Mouse (Mus musculus) CH12.LX (cell line): Measurements from ENCODE around the gene Uqcr11. TPM values are rescaled to one million over a fixed set of nuclear protein-coding genes. Genes with fewer than 3 reads are reported as not detected.
A peak's percentile ranks its signal among the peaks of the same experiment; 100 is the strongest.

ENCODE experiments used
- DNase-seq: peaks from one replicate; pipeline ENCODE4 v3.0.0-alpha.2; 2013; ENCODE audit errors: extremely low read depth
- H3K27ac ChIP-seq: 2 replicates; pipeline ENCODE4 v1.5.1; 2012; ENCODE audit warnings: low read depth, mild to moderate bottlenecking, control low read depth, moderate library complexity; ENCODE audit not compliant: insufficient read depth
- H3K27me3 ChIP-seq: replicated peaks from 2 replicates; pipeline ENCODE3; 2012; ENCODE audit warnings: inconsistent platforms
- H3K36me3 ChIP-seq, 2 experiments: replicated peaks in 1 of 2; 2 replicates each; pipeline versions ENCODE3 to v1.6.1; 2012; ENCODE audit warnings: inconsistent platforms in 1 of 2, low read length in 1 of 2, mild to moderate bottlenecking in 1 of 2, mixed read lengths in 1 of 2, moderate library complexity in 1 of 2; ENCODE audit not compliant: control insufficient read depth in 1 of 2, insufficient read depth in 1 of 2
- H3K4me1 ChIP-seq, 2 experiments: 2 replicates each; pipeline ENCODE4 v1.6.1; 2012; ENCODE audit warnings: inconsistent platforms in 1 of 2, moderate library complexity in 1 of 2; ENCODE audit not compliant: insufficient read depth in 2 of 2, control insufficient read depth in 1 of 2
- H3K4me2 ChIP-seq: 2 replicates; pipeline ENCODE4 v1.6.1; 2012; ENCODE audit warnings: low read depth, mild to moderate bottlenecking, control low read depth; ENCODE audit not compliant: poor library complexity, insufficient read depth, severe bottlenecking
- H3K4me3 ChIP-seq, 3 experiments: fragments of 150-350 bp in 1 of 3; sonication (generic) in 1 of 3; replicated peaks in 1 of 3; 2 replicates each; pipeline versions ENCODE3 to v1.5.1; 2011 to 2012; ENCODE audit warnings: low read depth in 2 of 3, low read length in 2 of 3, mild to moderate bottlenecking in 2 of 3, moderate library complexity in 2 of 3, control low read depth in 1 of 3, improper control_type of control experiment in 1 of 3, inconsistent platforms in 1 of 3, mixed read lengths in 1 of 3; ENCODE audit not compliant: poor library complexity in 1 of 3
- H3K79me2 ChIP-seq: replicated peaks from 2 replicates; pipeline ENCODE4 v1.6.1; 2012; ENCODE audit warnings: mild to moderate bottlenecking, moderate library complexity; ENCODE audit not compliant: control insufficient read depth, poor library complexity, insufficient read depth, severe bottlenecking; ENCODE audit errors: extremely low read depth
- H3K9ac ChIP-seq: 2 replicates; pipeline ENCODE4 v1.6.1; 2012; ENCODE audit warnings: low read depth, mild to moderate bottlenecking, control low read depth, moderate library complexity; ENCODE audit not compliant: insufficient read depth
- H3K9me3 ChIP-seq: replicated peaks from 2 replicates; pipeline ENCODE3; 2012; ENCODE audit warnings: low read length, inconsistent platforms, mixed read lengths
- BHLHE40 ChIP-seq: IDR thresholded peaks from 2 replicates; pipeline ENCODE4 v1.6.1; 2011; ENCODE audit warnings: mild to moderate bottlenecking, low read depth, low read length, improper control_type of control experiment
- CHD1 ChIP-seq: IDR thresholded peaks from 2 replicates; pipeline ENCODE4 v1.6.1; 2012; ENCODE audit warnings: low read depth, low read length, improper control_type of control experiment, inconsistent platforms
- CHD2 ChIP-seq: IDR thresholded peaks from 2 replicates; pipeline ENCODE4 v1.6.1; 2011; ENCODE audit warnings: low read length, improper control_type of control experiment
- CTCF ChIP-seq, 2 experiments: IDR thresholded peaks in 1 of 2; conservative IDR thresholded peaks in 1 of 2; 2 replicates each; pipeline ENCODE4 v1.5.1; 2011 to 2012; ENCODE audit warnings: low read depth in 2 of 2, low read length in 2 of 2, improper control_type of control experiment in 1 of 2, inconsistent platforms in 1 of 2, mild to moderate bottlenecking in 1 of 2, moderate library complexity in 1 of 2
- E2F4 ChIP-seq: IDR thresholded peaks from 2 replicates; pipeline ENCODE4 v1.6.1; 2011; ENCODE audit warnings: low read depth, low read length, improper control_type of control experiment; ENCODE audit not compliant: insufficient replicate concordance
- ELF1 ChIP-seq: IDR thresholded peaks from 2 replicates; pipeline ENCODE4 v1.6.1; 2014; ENCODE audit warnings: low read depth, mild to moderate bottlenecking, inconsistent platforms, low read length, improper control_type of control experiment
- EP300 ChIP-seq: IDR thresholded peaks from 2 replicates; pipeline ENCODE4 v1.6.1; 2011; ENCODE audit warnings: low read length, improper control_type of control experiment
- ETS1 ChIP-seq: conservative IDR thresholded peaks from 2 replicates; pipeline ENCODE4 v1.6.1; 2012; ENCODE audit warnings: low read depth, mild to moderate bottlenecking, inconsistent platforms, low read length, improper control_type of control experiment, moderate library complexity
- GABPA ChIP-seq: IDR thresholded peaks from 2 replicates; pipeline ENCODE4 v1.6.1; 2012; ENCODE audit warnings: low read depth, low read length, improper control_type of control experiment, inconsistent platforms; ENCODE audit not compliant: insufficient replicate concordance
- HCFC1 ChIP-seq: IDR thresholded peaks from 2 replicates; pipeline ENCODE4 v1.6.1; 2012; ENCODE audit warnings: low read depth, mild to moderate bottlenecking, inconsistent platforms, low read length, improper control_type of control experiment
- IRF4 ChIP-seq: IDR thresholded peaks from 2 replicates; pipeline ENCODE4 v1.6.1; 2014; ENCODE audit warnings: low read depth, mild to moderate bottlenecking, inconsistent platforms, low read length, improper control_type of control experiment
- JUN ChIP-seq: IDR thresholded peaks from 2 replicates; pipeline ENCODE4 v1.6.1; 2011; ENCODE audit warnings: low read depth, mild to moderate bottlenecking, low read length, improper control_type of control experiment, moderate library complexity; ENCODE audit not compliant: insufficient read depth
- JUND ChIP-seq: conservative IDR thresholded peaks from 2 replicates; pipeline ENCODE4 v1.6.1; 2011; ENCODE audit warnings: low read depth, low read length, improper control_type of control experiment
- KAT2A ChIP-seq: IDR thresholded peaks from 2 replicates; pipeline ENCODE4 v1.6.1; 2012; ENCODE audit warnings: low read length, improper control_type of control experiment, inconsistent platforms; ENCODE audit not compliant: insufficient replicate concordance
- MAFK ChIP-seq: IDR thresholded peaks from 2 replicates; pipeline ENCODE4 v1.6.1; 2011; ENCODE audit warnings: low read length, improper control_type of control experiment; ENCODE audit not compliant: insufficient replicate concordance
- MAX ChIP-seq: IDR thresholded peaks from 2 replicates; pipeline ENCODE4 v1.6.1; 2011; ENCODE audit warnings: low read length, improper control_type of control experiment
- MAZ ChIP-seq: IDR thresholded peaks from 2 replicates; pipeline ENCODE4 v1.6.1; 2012; ENCODE audit warnings: low read depth, mild to moderate bottlenecking, inconsistent platforms, low read length, improper control_type of control experiment, moderate library complexity
- MEF2A ChIP-seq: IDR thresholded peaks from 2 replicates; pipeline ENCODE4 v1.6.1; 2014; ENCODE audit warnings: low read depth, mild to moderate bottlenecking, inconsistent platforms, low read length, improper control_type of control experiment, borderline replicate concordance
- MXI1 ChIP-seq: IDR thresholded peaks from 2 replicates; pipeline ENCODE4 v1.6.1; 2011; ENCODE audit warnings: mild to moderate bottlenecking, low read depth, low read length, improper control_type of control experiment
- MYC ChIP-seq: IDR thresholded peaks from 2 replicates; pipeline ENCODE4 v1.6.1; 2011; ENCODE audit warnings: low read depth, mild to moderate bottlenecking, improper control_type of control experiment, low read length
- NELFE ChIP-seq: IDR thresholded peaks from 2 replicates; pipeline ENCODE4 v1.6.1; 2011; ENCODE audit warnings: low read depth, low read length, improper control_type of control experiment
- NRF1 ChIP-seq: IDR thresholded peaks from 2 replicates; pipeline ENCODE4 v1.6.1; 2014; ENCODE audit warnings: low read depth, mild to moderate bottlenecking, inconsistent platforms, low read length, improper control_type of control experiment, moderate library complexity
- PAX5 ChIP-seq: IDR thresholded peaks from 2 replicates; pipeline ENCODE4 v1.6.1; 2012; ENCODE audit warnings: low read length, inconsistent platforms, mixed read lengths
- POLR2A ChIP-seq: IDR thresholded peaks from 2 replicates; pipeline ENCODE4 v1.6.1; 2011; ENCODE audit warnings: low read depth, mild to moderate bottlenecking, improper control_type of control experiment, low read length
- POLR2AphosphoS2 ChIP-seq: IDR thresholded peaks from 2 replicates; pipeline ENCODE4 v1.6.1; 2011; ENCODE audit warnings: low read depth, low read length, improper control_type of control experiment
- RAD21 ChIP-seq: IDR thresholded peaks from 2 replicates; pipeline ENCODE4 v1.6.1; 2011; ENCODE audit warnings: low read depth, mild to moderate bottlenecking, low read length, improper control_type of control experiment, moderate library complexity
- RCOR1 ChIP-seq: conservative IDR thresholded peaks from 2 replicates; pipeline ENCODE4 v1.6.1; 2012; ENCODE audit warnings: low read depth, mild to moderate bottlenecking, inconsistent platforms, low read length, improper control_type of control experiment
- SIN3A ChIP-seq: IDR thresholded peaks from 2 replicates; pipeline ENCODE4 v1.6.1; 2012; ENCODE audit warnings: low read length, improper control_type of control experiment, inconsistent platforms
- SMC3 ChIP-seq: IDR thresholded peaks from 2 replicates; pipeline ENCODE4 v1.6.1; 2011; ENCODE audit warnings: low read depth, low read length, improper control_type of control experiment
- TBP ChIP-seq: conservative IDR thresholded peaks from 2 replicates; pipeline ENCODE4 v1.6.1; 2011; ENCODE audit warnings: low read depth, low read length, improper control_type of control experiment
- TCF12 ChIP-seq: IDR thresholded peaks from 2 replicates; pipeline ENCODE4 v1.6.1; 2014; ENCODE audit warnings: low read depth, mild to moderate bottlenecking, inconsistent platforms, low read length, improper control_type of control experiment
- UBTF ChIP-seq: IDR thresholded peaks from 2 replicates; pipeline ENCODE4 v1.6.1; 2012; ENCODE audit warnings: low read depth, mild to moderate bottlenecking, inconsistent platforms, low read length, improper control_type of control experiment, moderate library complexity
- USF1 ChIP-seq: IDR thresholded peaks from 2 replicates; pipeline ENCODE4 v1.6.1; 2014; ENCODE audit warnings: low read depth, mild to moderate bottlenecking, inconsistent platforms, low read length, improper control_type of control experiment
- USF2 ChIP-seq: conservative IDR thresholded peaks from 2 replicates; pipeline ENCODE4 v1.6.1; 2011; ENCODE audit warnings: low read depth, low read length, improper control_type of control experiment
- ZC3H11A ChIP-seq: IDR thresholded peaks from 2 replicates; pipeline ENCODE4 v1.6.1; 2012; ENCODE audit warnings: low read depth, mild to moderate bottlenecking, inconsistent platforms, low read length, improper control_type of control experiment
- ZKSCAN1 ChIP-seq: IDR thresholded peaks from 2 replicates; pipeline ENCODE4 v1.6.1; 2012; ENCODE audit warnings: low read depth, inconsistent platforms, low read length, improper control_type of control experiment, borderline replicate concordance
- ZMIZ1 ChIP-seq: IDR thresholded peaks from 2 replicates; pipeline ENCODE4 v1.6.1; 2012; ENCODE audit warnings: low read depth, mild to moderate bottlenecking, inconsistent platforms, low read length, improper control_type of control experiment
- ZNF384 ChIP-seq: IDR thresholded peaks from 2 replicates; pipeline ENCODE4 v1.6.1; 2012; ENCODE audit warnings: low read depth, low read length, improper control_type of control experiment, inconsistent platforms
- dilution Hi-C: fragments of 300-500 bp; cut with MboI; formaldehyde crosslinking; loops from 2 replicates; pipeline ENCODE4 v1.14.3; 2020; ENCODE audit warnings: low sequenced_read_pairs; ENCODE audit not compliant: extremely low pct_unique_long_range_greater_than_20kb, extremely low pct_ligation_motif_present
- in situ Hi-C: fragments of 300-500 bp; cut with MboI; formaldehyde crosslinking; loops from 3 replicates; pipeline ENCODE4 v1.14.3; 2019; ENCODE audit warnings: low sequenced_read_pairs, low pct_ligation_motif_present, low pct_unique_long_range_greater_than_20kb, mixed read lengths
- polyA plus RNA-seq: library from polyadenylated mRNA; unstranded; fragments of >175 nt; gene quantifications from 2 replicates; pipeline ENCODE4 v1.2.1, GENCODE M21; 2012; ENCODE audit warnings: low read depth; ENCODE audit not compliant: insufficient read length
- total RNA-seq, 2 experiments: library from RNA; depleted of rRNA; stranded (reverse); fragments of 300-350 nt in 1 of 2; fragments of >200 nt in 1 of 2; gene quantifications; 2 replicates each; pipeline ENCODE4 v1.2.3; 2012 to 2014

The Uqcr11 gene
- total and polyA plus RNA-seq, 3 experiments: 206 to 466 (median 444) TPM

DNA sequence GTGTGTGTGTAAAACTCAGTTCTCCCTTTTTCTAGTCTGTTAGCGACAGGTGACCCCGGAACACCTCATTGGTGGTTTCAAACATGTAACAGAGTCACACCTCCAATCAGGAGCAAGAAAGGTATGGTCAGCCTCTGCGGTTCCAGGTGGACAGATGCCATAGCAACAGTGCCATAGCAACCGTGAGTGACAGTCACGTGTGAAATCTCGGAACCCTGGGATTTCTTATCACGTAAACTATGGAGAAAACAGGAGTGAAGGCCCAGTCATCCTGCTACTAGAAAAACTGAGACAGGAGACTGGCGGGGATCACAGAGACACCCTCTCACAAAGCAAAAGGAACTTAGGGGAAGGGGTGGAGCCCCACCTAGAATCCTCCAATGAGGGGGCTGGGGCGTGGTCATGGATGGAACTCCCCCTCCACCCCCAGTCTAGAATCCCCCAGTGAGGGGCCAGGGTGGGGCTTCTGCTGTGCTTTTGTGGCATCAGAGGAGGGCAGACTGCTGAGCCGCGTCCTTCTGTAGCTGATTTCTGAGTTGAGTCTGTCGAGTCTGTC lies 35.1 kb downstream of the Uqcr11 start:
- no peaks in the 10 kb centered on the region for H3K79me2 ChIP-seq
- TF ChIP-seq PAX5 (no peak), MAZ (peak; percentile 81; the same call in 1 of the 2 replicates), TCF12 (0 out of 2 replicates have a peak, but pooled peaks have one; percentile 24), MAX (no peak; the same call in 1 of the 2 replicates), POLR2A (peak; percentile 57), USF2 (peak; percentile 49), JUN (no peak), HCFC1 (no peak), TBP (no peak), POLR2AphosphoS2 (no peak), BHLHE40 (peak; percentile 93), CHD2 (peak; percentile 98), SIN3A (peak; percentile 30; the same call in 1 of the 2 replicates), E2F4 (no peak), ZNF384 (no peak), MEF2A (no peak), ETS1 (no peak; the same call in none of the 2 replicates), MYC (no peak), USF1 (peak; percentile 44), CHD1 (no peak), EP300 (no peak), ZC3H11A (no peak), NELFE (no peak), ZKSCAN1 (no peak), CTCF (conservative IDR thresholded peaks at IDR 0.05 in 1 of 2, IDR thresholded peaks at IDR 0.05 in 1 of 2; ENCODE audit: low read depth in 2 of 2, low read length in 2 of 2) (no peak), ZMIZ1 (no peak), RAD21 (no peak), ELF1 (no peak), GABPA (no peak), RCOR1 (no peak), JUND (no peak), MAFK (no peak), IRF4 (no peak; the same call in 1 of the 2 replicates), KAT2A (no peak), MXI1 (peak; percentile 97), NRF1 (no peak), SMC3 (no peak), UBTF (no peak)
- dilution Hi-C loops (no loop called here), in situ Hi-C loops (loop anchor here (5.0 kb wide), 1 partner anchor 136 kb away; no protein-coding TSS in a partner anchor)
- peaks cover 27% of the 10 kb centered on the region for H3K27me3 ChIP-seq
- H3K9me3 ChIP-seq: peaks cover 9% of the 10 kb centered on the region
- no peak overlapping the region for H3K9ac ChIP-seq
- H3K36me3 ChIP-seq: no peaks in the 10 kb centered on the region
- peak overlapping the region; percentile 8 to 50 (median 47) for H3K4me3 ChIP-seq
- peak; percentile 92 for DNase-seq
- peaks cover 6 to 15% of the 10 kb centered on the region in 2 experiments for H3K4me1 ChIP-seq
- peak overlapping the region; percentile 27; the same call in 1 of the 2 replicates for H3K4me2 ChIP-seq
- H3K27ac ChIP-seq: no peak overlapping the region
